8 mouse cellular contexts compared by ENCODE assay signal in the genomic region with DNA sequence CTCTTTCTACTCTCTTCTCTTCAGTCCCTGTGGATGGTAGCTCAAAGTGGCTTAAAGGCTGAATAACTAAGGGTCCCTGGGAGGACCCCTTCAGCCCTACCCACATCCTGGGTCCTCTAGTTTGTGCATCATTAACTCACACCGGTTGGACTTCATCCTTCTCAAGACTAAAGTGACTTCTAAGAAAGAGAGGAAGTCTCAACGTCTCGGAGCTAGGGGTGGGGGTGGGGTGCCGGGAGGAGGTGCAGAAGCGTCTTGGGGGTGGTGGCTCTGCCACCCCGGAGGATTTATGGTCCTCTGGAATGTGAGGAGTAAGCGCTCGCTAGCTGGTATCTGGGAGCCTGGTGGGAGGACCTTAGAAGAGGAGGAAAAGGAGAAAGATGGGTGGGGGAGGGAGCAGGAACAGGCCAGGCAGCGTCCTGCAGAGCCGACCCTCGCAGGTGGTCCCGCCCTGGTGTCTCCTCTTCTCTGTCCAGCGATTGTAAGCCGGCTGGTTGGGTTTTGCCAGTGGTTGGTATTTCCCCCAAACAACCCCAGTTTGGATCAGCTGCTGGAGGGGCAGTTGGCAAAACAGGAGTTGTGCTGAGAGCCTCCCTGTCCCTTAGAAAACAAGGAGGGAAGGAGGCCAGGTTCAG. TPM values are rescaled to one million over a fixed set of nuclear protein-coding genes. Genes with fewer than 3 reads are reported as not detected.
DNase-seq lines count a peak whose midpoint lies in the region; ATAC-seq and TF ChIP-seq lines count a peak whose summit lies in the region.

No protein-coding gene starts in this region.

- DNase-seq in spleen, adult 2 months (ENCODE audit: low read depth in 1 of 2, low spot score in 2 of 2) = no peak
- DNase-seq in spleen, postnatal 4 days (ENCODE audit: low spot score in 2 of 2) = no peak
- peak; percentile 62 to 79 for DNase-seq in kidney, adult 8-10 months
- DNase-seq in adrenal gland, adult 18-20 months (ENCODE audit: low spot score in 2 of 2) = no peak
- DNase-seq in spleen, adult 12 weeks (ENCODE audit: low spot score) = no peak
- DNase-seq in frontal cortex, adult 2 months (ENCODE audit: extremely low spot score in 1 of 2, low spot score in 1 of 2) = no peak

- peak overlapping the region; percentile 56; the same call in 1 of the 2 replicates for H3K9ac ChIP-seq in embryonic facial prominence, embryonic 12.5 days
- H3K9ac ChIP-seq in midbrain, embryonic 13.5 days (replicated peaks) = peak overlapping the region; percentile 47

- peak overlapping the region; percentile 90 for H3K4me2 ChIP-seq in embryonic facial prominence, embryonic 12.5 days (replicated peaks)
- H3K4me2 ChIP-seq in midbrain, embryonic 13.5 days (replicated peaks) = peak overlapping the region; percentile 63

- H3K36me3 ChIP-seq in spleen, adult 2 months (ENCODE audit: control insufficient read depth, insufficient read depth, low read length) = peaks cover 5% of the 10 kb centered on the region
- H3K36me3 ChIP-seq in embryonic facial prominence, embryonic 12.5 days = no peaks in the 10 kb centered on the region
- no peaks in the 10 kb centered on the region for H3K36me3 ChIP-seq in midbrain, embryonic 13.5 days

- no peak for TF ChIP-seq CTCF in spleen, adult 2 months (IDR thresholded peaks at IDR 0.05; ENCODE audit: extremely low read depth, insufficient read depth, insufficient read length, insufficient replicate concordance)

- no peaks in the 10 kb centered on the region for H3K9me3 ChIP-seq in embryonic facial prominence, embryonic 12.5 days
- no peaks in the 10 kb centered on the region for H3K9me3 ChIP-seq in midbrain, embryonic 13.5 days

- H3K27ac ChIP-seq in spleen, adult 2 months (ENCODE audit: insufficient read depth, low read length) = 0 out of 2 replicates have a peak overlapping the region, but pooled peaks have one; percentile 89
- no peak overlapping the region for H3K27ac ChIP-seq in embryonic facial prominence, embryonic 12.5 days
- H3K27ac ChIP-seq in midbrain, embryonic 13.5 days = no peak overlapping the region

- TF ChIP-seq POLR2A in spleen, adult 2 months (IDR thresholded peaks at IDR 0.05; ENCODE audit: low read depth, low read length) = no peak

- H3K4me3 ChIP-seq in spleen, adult 2 months (ENCODE audit: extremely low read depth, insufficient read depth, insufficient read length) = peak overlapping the region; percentile 97
- peak overlapping the region; percentile 65 for H3K4me3 ChIP-seq in embryonic facial prominence, embryonic 12.5 days
- peak overlapping the region; percentile 42 for H3K4me3 ChIP-seq in midbrain, embryonic 13.5 days (replicated peaks)

- H3K27me3 ChIP-seq in spleen, adult 2 months (ENCODE audit: control insufficient read depth, insufficient read depth, low read length) = no peaks in the 10 kb centered on the region
- peaks cover 44% of the 10 kb centered on the region for H3K27me3 ChIP-seq in embryonic facial prominence, embryonic 12.5 days
- peaks cover 62% of the 10 kb centered on the region for H3K27me3 ChIP-seq in midbrain, embryonic 13.5 days

- H3K4me1 ChIP-seq in spleen, adult 2 months (ENCODE audit: control insufficient read depth, insufficient read depth, insufficient read length) = peaks cover 28% of the 10 kb centered on the region
- peaks cover 24% of the 10 kb centered on the region for H3K4me1 ChIP-seq in embryonic facial prominence, embryonic 12.5 days
- peaks cover 40% of the 10 kb centered on the region for H3K4me1 ChIP-seq in midbrain, embryonic 13.5 days (replicated peaks)

- WGBS in spleen, adult 2 months = under 1% methylated on average over 14 of the region's 14 CpGs
- under 1% methylated on average over 14 of the region's 14 CpGs for WGBS in embryonic facial prominence, embryonic 12.5 days
- 1% methylated on average over 14 of the region's 14 CpGs for WGBS in midbrain, embryonic 13.5 days

- ATAC-seq in embryonic facial prominence, embryonic 12.5 days (ENCODE audit: insufficient number of reproducible peaks, insufficient read depth, low FRiP score, low TSS enrichment) = no peak
- no peak for ATAC-seq in midbrain, embryonic 13.5 days

RNA-seq across cellular contexts. Expression of gene Slc9a3r1, which starts 1.3 kb away (rescaled TPM):
- 51.5 and 63.7 TPM in 2 replicates for polyA plus RNA-seq in spleen, adult 2 months (2012; rRNA removed)
- polyA plus RNA-seq in embryonic facial prominence, embryonic 12.5 days (2016; fragmentation: Nextera tagmentation; extraction: Ambion mirVana) = 34.6 and 35.4 TPM in 2 replicates
- polyA plus RNA-seq in midbrain, embryonic 13.5 days (2015; fragmentation: Nextera tagmentation; extraction: Ambion mirVana) = 30.4 and 34.3 TPM in 2 replicates
- total RNA-seq in adrenal gland, adult 18-20 months (2021) = 10 to 100 TPM; 17.2 to 19.3 TPM
- 85.4 and 93.7 TPM in 2 replicates for polyA plus RNA-seq in frontal cortex, adult 2 months (2012; rRNA removed)

RNA-seq across cellular contexts. Expression of gene Tmem104, which starts 22.8 kb away (rescaled TPM):
- 16.3 and 16.5 TPM in 2 replicates for polyA plus RNA-seq in spleen, adult 2 months (2012; rRNA removed)
- 10.1 and 13.4 TPM in 2 replicates for polyA plus RNA-seq in embryonic facial prominence, embryonic 12.5 days (2016; fragmentation: Nextera tagmentation; extraction: Ambion mirVana)
- 10.3 and 10.7 TPM in 2 replicates for polyA plus RNA-seq in midbrain, embryonic 13.5 days (2015; fragmentation: Nextera tagmentation; extraction: Ambion mirVana)
- total RNA-seq in adrenal gland, adult 18-20 months (2021) = 10 to 100 TPM; 20.3 to 20.7 TPM
- polyA plus RNA-seq in frontal cortex, adult 2 months (2012; rRNA removed) = 10.2 and 10.4 TPM in 2 replicates

RNA-seq across cellular contexts. Expression of gene Nat9, which starts 23.2 kb away (rescaled TPM):
- 12.3 and 12.5 TPM in 2 replicates for polyA plus RNA-seq in spleen, adult 2 months (2012; rRNA removed)
- 21.8 and 23.7 TPM in 2 replicates for polyA plus RNA-seq in embryonic facial prominence, embryonic 12.5 days (2016; fragmentation: Nextera tagmentation; extraction: Ambion mirVana)
- polyA plus RNA-seq in midbrain, embryonic 13.5 days (2015; fragmentation: Nextera tagmentation; extraction: Ambion mirVana) = 20.9 and 23.7 TPM in 2 replicates
- 10 to 100 TPM; 26.2 to 27.6 TPM for total RNA-seq in adrenal gland, adult 18-20 months (2021)
- polyA plus RNA-seq in frontal cortex, adult 2 months (2012; rRNA removed) = 36.2 and 36.9 TPM in 2 replicates

RNA-seq across cellular contexts. Expression of gene Cd300lf, which starts 30.7 kb away (rescaled TPM):
- 24.7 and 31.4 TPM in 2 replicates for polyA plus RNA-seq in spleen, adult 2 months (2012; rRNA removed)
- 0.28 TPM in 1 of 2 replicates, not detected in the other for polyA plus RNA-seq in embryonic facial prominence, embryonic 12.5 days (2016; fragmentation: Nextera tagmentation; extraction: Ambion mirVana)
- polyA plus RNA-seq in midbrain, embryonic 13.5 days (2015; fragmentation: Nextera tagmentation; extraction: Ambion mirVana) = 0.28 TPM in 1 of 2 replicates, not detected in the other
- total RNA-seq in adrenal gland, adult 18-20 months (2021) = 1 to 10 TPM; 1.3 to 2.5 TPM
- polyA plus RNA-seq in frontal cortex, adult 2 months (2012; rRNA removed) = 0.12 and 0.29 TPM in 2 replicates

Comparison
In these comparisons a context has a peak if more than half of its experiments do, and no peak if none do; other contexts are left out.
1. DNase-seq: peak in kidney, adult 8-10 months (2 of 2); none in spleen, adult 2 months (0 of 2), spleen, postnatal 4 days (0 of 2), adrenal gland, adult 18-20 months (0 of 2), spleen, adult 12 weeks (single experiment) and frontal cortex, adult 2 months (0 of 2).
2. H3K4me3 ChIP-seq: peak in every context shown above with its lines; median percentile 97 in spleen, adult 2 months; 65 in embryonic facial prominence, embryonic 12.5 days; 42 in midbrain, embryonic 13.5 days.